Mouse (Mus musculus) splenic B cell, adult 2 months (primary cell): ENCODE measurements around the gene Acox1.

Experiments used
- DNase-seq: peaks from one replicate; pipeline ENCODE4 v3.0.0-alpha.2; 2011; ENCODE audit warnings: low read depth, low spot score
- H3K27me3 ChIP-seq: 2 replicates; pipeline ENCODE4 v1.6.1; 2012; ENCODE audit warnings: mild to moderate bottlenecking, low read length, moderate library complexity, mixed read lengths; ENCODE audit not compliant: control insufficient read depth, poor library complexity, insufficient read depth, severe bottlenecking
- H3K36me3 ChIP-seq: 2 replicates; pipeline ENCODE4 v1.6.1; 2012; ENCODE audit warnings: mild to moderate bottlenecking, low read length, moderate library complexity, mixed read lengths; ENCODE audit not compliant: control insufficient read depth, poor library complexity, insufficient read depth, severe bottlenecking

Acox1 gene

GRCm38 (mm10) chr11:116196866-116197583 lies 1.8 kb downstream of the Acox1 start:
- no peak for DNase-seq
- no peaks in the 10 kb centered on the region for H3K36me3 ChIP-seq
- H3K27me3 ChIP-seq = no peaks in the 10 kb centered on the region

DNA sequence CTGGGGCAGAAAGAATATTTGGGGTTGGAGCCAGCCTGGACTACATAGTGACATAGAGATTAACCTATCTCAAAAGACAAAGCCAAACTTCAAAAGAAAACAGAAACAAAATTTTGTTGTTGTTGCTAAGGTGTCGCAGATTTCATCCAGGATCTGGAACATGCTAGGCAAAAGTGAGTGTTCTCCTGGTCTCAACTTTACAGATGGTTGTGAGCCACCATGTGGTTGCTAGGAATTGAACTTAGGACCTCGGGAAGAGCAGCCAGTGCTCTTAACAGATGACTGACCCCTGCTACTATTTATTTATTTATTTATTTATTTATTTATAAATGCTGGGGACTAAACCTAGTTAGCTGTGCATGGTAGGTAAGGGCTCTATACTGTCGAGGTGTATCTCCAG lies 2.5 kb downstream of the Acox1 start:
- Histone ChIP-seq H3K36me3 (no peaks in the 10 kb centered on the region), H3K27me3 (no peaks in the 10 kb centered on the region)
- DNase-seq = no peak

DNA sequence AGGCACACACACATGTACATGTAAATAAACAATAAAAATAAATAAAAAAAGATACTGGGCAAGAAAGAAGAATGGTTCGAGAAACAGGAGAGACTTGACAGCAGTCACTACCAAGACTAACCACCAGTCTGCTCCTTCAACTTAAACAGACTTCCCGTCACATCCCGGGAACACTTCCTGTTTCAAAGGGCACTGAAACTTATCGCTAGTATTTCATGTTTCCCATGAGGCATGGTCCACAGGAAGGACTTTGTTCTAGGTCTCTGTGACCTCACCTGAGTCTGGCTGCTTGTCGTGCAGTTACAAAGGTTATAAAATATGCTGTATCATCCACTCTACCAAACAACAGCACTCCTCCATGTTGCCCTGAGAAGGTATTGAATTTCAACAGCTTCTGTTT lies 3.6 kb downstream of the Acox1 start:
- H3K27me3 ChIP-seq = no peaks in the 10 kb centered on the region
- peak; percentile 53 for DNase-seq

DNA sequence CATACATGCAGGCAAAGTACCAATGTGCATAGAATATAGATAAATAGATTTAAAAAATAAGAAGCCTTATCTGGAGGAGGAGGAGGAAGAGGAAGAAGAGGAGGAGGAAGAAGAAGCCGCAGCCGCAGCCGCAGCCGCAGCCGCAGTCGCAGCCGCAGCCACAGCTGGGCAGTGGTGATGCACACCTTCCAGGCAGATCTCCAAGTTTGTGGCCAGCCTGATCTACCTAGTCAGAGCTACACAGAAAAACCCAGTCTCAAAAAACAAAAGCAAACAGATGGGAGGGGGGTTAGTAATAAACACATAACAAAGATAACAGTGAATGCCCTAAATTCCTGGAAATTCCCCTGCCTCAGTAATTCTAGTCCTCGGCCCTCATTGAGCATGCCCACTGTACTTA lies 4.2 kb downstream of the Acox1 start:
- no peaks in the 10 kb centered on the region for H3K36me3 ChIP-seq
- no peaks in the 10 kb centered on the region for H3K27me3 ChIP-seq
- peak; percentile 15 for DNase-seq

More for the DNA sequence above, 3.6 kb downstream of the Acox1 start:
- H3K36me3 ChIP-seq = no peaks in the 10 kb centered on the region

DNA sequence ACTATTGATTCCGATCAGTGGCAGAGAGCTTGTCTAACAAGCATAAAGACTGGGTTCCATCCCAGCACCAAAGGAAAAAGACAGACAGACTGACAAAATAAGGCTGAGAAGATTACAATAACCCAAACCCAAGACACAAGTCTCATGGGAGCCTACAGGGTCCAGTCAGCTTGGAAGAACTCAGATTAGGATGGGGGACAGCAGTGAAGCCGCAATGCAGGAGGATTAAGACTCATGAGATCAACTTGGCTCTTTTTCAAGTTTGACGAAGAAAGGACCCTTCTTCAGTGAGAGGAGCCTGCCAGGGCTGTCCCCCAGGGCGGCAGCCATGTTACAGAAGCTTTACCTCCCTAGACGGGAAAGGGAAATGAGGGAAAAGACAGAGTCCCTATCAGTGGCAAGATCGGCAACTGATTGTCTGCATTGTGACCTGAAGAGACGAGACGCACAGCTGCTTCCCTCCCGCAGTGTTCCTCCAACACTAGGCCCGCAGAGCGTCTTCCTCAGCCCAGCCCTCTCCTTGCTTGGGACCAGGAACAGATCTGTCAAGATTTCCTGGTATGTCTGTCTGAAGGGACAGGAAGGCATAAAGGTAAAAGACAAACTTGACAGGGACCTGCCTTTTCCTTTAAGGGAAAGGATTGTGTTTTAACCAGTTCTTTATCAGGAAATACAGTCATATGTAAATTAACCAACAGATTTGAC lies 11.5 kb downstream of the Acox1 start:
- no peak for DNase-seq
- H3K27me3 ChIP-seq = no peaks in the 10 kb centered on the region
- H3K36me3 ChIP-seq = 0 out of 2 replicates have a peak, but pooled peaks cover 3% of the 10 kb centered on the region

GRCm38 (mm10) chr11:116186360-116186759 lies 12.5 kb downstream of the Acox1 start:
- DNase-seq = no peak
- Histone ChIP-seq H3K27me3 (no peaks in the 10 kb centered on the region), H3K36me3 (0 out of 2 replicates have a peak, but pooled peaks cover 3% of the 10 kb centered on the region)

DNA sequence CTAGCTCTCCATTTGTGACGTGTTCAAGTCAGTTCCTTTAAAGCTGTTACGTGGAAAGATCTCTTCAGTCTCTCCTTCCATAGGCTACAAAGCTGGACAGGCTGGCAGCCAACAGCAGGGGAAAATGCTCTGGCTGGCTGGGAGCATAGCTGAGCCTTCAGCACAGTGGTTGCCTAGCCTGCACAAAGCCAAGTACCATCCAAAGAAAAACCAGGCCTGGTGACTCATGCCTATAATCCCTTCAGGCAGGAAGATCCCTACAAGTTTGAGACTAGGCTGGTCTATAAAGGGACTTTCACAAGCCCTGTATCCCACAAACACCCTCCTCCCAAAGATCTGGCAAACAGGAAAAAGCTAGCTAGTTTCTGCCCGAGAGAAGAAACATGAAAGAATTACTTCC lies 13.0 kb downstream of the Acox1 start:
- Histone ChIP-seq H3K27me3 (no peaks in the 10 kb centered on the region), H3K36me3 (0 out of 2 replicates have a peak, but pooled peaks cover 3% of the 10 kb centered on the region)
- no peak for DNase-seq

GRCm38 (mm10) chr11:116178411-116179121 lies 20.3 kb downstream of the Acox1 start:
- Histone ChIP-seq H3K27me3 (no peaks in the 10 kb centered on the region), H3K36me3 (peaks cover 13% of the 10 kb centered on the region)
- no peak for DNase-seq

GRCm38 (mm10) chr11:116176010-116176409 lies 22.8 kb downstream of the Acox1 start:
- DNase-seq = no peak
- Histone ChIP-seq H3K27me3 (no peaks in the 10 kb centered on the region), H3K36me3 (peaks cover 10% of the 10 kb centered on the region)

DNA sequence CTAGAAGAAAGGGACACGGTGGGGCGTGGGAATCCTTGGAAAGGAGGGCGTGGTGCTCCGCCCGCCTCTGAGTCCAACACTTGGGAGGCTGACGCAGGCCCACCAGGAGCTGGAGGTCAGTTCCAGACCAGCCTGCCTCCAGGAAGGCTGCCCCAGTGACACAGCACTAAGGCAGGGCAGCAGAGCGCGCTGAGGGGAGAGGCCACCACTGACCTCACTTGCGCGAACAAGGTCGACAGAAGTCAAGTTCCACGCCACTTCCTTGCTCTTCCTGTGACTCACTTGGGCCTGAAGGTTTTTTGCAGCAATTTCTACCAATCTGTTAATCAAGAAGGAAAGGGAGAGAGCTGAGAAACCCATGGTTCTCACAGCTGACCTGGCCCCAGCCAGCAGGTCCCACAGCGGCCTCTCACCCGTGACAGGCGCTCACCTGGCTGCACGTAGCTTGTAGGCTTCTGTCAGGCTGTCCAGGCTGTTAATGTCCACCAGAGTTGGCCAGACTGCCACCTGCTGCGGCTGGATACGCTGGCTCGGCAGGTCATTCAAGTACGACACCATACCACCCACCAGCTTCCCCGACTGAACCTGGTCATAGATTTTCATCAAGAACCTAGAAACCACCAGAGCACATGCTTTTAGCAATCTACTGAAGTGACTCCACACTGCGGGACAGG lies 23.9 kb downstream of the Acox1 start:
- H3K27me3 ChIP-seq = no peaks in the 10 kb centered on the region
- H3K36me3 ChIP-seq = peaks cover 10% of the 10 kb centered on the region
- no peak for DNase-seq

GRCm38 (mm10) chr11:116171959-116172358 lies 26.9 kb downstream of the Acox1 start:
- H3K36me3 ChIP-seq = peaks cover 6% of the 10 kb centered on the region; the same call in 1 of the 2 replicates
- no peak for DNase-seq
- no peaks in the 10 kb centered on the region for H3K27me3 ChIP-seq

DNA sequence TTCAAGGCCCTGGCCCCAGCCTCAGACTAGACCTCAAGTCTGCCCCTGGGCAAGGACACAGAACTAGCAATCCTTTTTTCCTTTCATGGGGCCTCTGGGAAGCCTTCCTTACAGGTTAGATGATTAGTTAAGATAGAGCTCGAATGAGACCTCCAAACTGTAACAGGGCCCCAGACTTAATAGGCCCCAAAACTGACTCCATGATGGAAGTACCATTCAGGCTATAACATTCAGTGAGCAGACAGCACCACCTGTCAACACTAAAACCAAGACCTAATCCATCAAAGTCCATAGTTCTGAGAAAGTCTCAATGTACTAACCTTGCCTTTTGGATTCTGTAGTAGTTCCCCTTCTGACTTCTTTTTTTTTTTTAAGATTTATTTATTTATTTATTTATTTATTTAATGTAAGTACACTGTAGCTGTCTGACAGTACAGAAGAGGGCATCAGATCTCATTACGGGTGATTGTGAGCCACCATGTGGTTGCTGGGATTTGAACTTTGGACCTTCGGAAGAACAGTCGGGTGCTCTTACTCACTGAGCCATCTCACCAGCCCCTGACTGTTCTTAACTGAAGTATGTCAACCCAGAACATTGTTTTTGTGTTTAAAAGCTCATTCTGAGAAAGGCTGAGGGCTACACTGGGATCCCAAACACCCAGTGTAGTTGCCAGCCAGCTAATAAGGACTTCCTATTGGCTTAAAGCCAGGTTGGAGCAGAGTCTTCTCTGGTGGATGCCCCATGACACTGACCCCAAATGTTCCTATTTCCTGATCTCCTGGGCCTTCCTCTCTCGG lies 28.6 kb downstream of the Acox1 start:
- H3K27me3 ChIP-seq = no peaks in the 10 kb centered on the region
- DNase-seq = no peak

GRCm38 (mm10) chr11:116169214-116169613 lies 29.6 kb downstream of the Acox1 start:
- Histone ChIP-seq H3K36me3 (peaks cover under 1% of the 10 kb centered on the region; the same call in 1 of the 2 replicates), H3K27me3 (no peaks in the 10 kb centered on the region)
- no peak for DNase-seq

More for the DNA sequence above, 28.6 kb downstream of the Acox1 start:
- peaks cover 6% of the 10 kb centered on the region; the same call in 1 of the 2 replicates for H3K36me3 ChIP-seq
